Mouse (Mus musculus) neural tube, embryonic 13.5 days (tissue): ENCODE data around the gene Pkp3. TPM values are rescaled to one million over a fixed set of nuclear protein-coding genes. Genes with fewer than 3 reads are reported as not detected.
A peak's percentile ranks its signal among the peaks of the same experiment; 100 is the strongest.

Source experiments
- ATAC-seq: fragments of 200-750 bp; cut with Nextera tagmentation; 2 replicates; pipeline ENCODE4 v1.8.0; 2017; ENCODE audit warnings: low read depth, mild to moderate bottlenecking, moderate TSS enrichment, moderate library complexity
- H3K27ac ChIP-seq: fragments of 300-500 bp; sonication (generic); replicated peaks from 2 replicates; pipeline ENCODE4 v1.5.1; 2015; ENCODE audit warnings: moderate library complexity, mild to moderate bottlenecking, inconsistent platforms
- H3K27me3 ChIP-seq: fragments of 300-500 bp; sonication (generic); 2 replicates; pipeline ENCODE4 v1.6.1; 2015; ENCODE audit warnings: mild to moderate bottlenecking, inconsistent platforms
- H3K36me3 ChIP-seq: fragments of 300-500 bp; sonication (generic); 2 replicates; pipeline ENCODE4 v1.6.1; 2015; ENCODE audit warnings: mild to moderate bottlenecking, inconsistent platforms
- H3K4me1 ChIP-seq: fragments of 300-500 bp; sonication (generic); replicated peaks from 2 replicates; pipeline ENCODE4 v1.6.1; 2015; ENCODE audit warnings: inconsistent platforms
- H3K4me2 ChIP-seq: fragments of 300-500 bp; sonication (generic); 2 replicates; pipeline ENCODE4 v1.6.1; 2015; ENCODE audit warnings: inconsistent platforms, mild to moderate bottlenecking, moderate library complexity
- H3K4me3 ChIP-seq: fragments of 300-500 bp; sonication (generic); 2 replicates; pipeline ENCODE4 v1.5.1; 2015; ENCODE audit warnings: mild to moderate bottlenecking, inconsistent platforms
- H3K9ac ChIP-seq: fragments of 300-500 bp; sonication (generic); 2 replicates; pipeline ENCODE4 v1.6.1; 2015; ENCODE audit warnings: moderate library complexity, mild to moderate bottlenecking, inconsistent platforms
- H3K9me3 ChIP-seq: fragments of 300-500 bp; sonication (generic); 2 replicates; pipeline ENCODE4 v1.6.1; 2016; ENCODE audit warnings: inconsistent platforms
- WGBS: fragments of 180-500 bp; shearing (Covaris S2); methylation state at CpG from one replicate; pipeline ENCODE4 v1.1.7; 2015; 5-methylcytosine and 5-hydroxymethylcytosine counted together
- polyA plus RNA-seq: library from polyadenylated mRNA; unstranded; fragments of >200 nt; fragmentation: Nextera tagmentation; extraction: Ambion mirVana; gene quantifications from 2 replicates; pipeline ENCODE4 v1.2.1, GENCODE M21; 2015

Gene Pkp3
- polyA plus RNA-seq, 1 experiment from 2014 or later = 0.38 TPM

DNA sequence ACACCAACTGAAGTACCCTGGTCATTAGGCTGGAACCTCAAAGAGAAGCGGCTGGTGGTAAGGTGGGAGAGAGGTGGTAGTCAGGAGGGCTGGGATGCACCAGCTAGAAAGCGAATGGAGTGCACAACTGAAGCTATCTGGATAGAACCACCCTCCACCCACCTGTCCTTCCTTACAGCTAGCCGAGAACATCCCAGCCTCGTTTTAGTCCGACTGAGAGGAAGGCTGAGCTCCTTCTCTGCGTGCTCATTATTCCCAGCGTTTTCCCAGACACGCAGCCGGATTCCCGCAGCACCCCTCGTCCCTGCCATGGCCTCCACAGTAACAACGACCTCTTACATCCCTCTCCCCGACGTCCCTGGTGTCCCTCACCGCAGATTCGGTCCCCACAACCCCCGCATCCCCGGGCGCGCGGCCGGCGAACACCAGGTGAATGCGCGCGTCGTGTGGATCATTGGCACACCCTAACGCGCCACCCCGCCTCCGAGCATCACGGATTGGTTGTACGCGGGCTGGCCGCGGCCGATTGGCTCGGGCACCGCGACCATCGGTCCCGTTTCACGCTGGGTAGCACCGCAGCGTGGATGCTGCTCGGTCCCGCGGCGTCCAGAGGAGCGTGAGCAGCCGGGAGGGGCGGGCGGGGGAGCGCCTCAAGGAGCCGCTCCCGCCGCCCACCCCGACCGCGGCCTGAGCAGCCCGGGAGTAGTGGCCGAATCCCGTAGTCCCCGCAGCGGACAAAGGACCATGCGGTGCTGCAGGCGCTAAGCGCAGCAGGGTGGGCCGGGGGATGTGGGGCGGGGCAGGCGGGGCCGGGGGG, 17.4 kb upstream of the Pkp3 start, which contains the start of gene B4galnt4:
Gene B4galnt4, plus strand, starts transcription at position 679 of the 817 bp plus-strand sequence.
- H3K4me2 ChIP-seq = peak within 1 kb of the TSS; percentile 75
- peaks cover 26% of the 10 kb centered on the region for H3K36me3 ChIP-seq
- under 1% methylated on average over 68 of the region's 72 CpGs for WGBS
- H3K27ac ChIP-seq = peak within 1 kb of the TSS; percentile 94
- peaks cover 38% of the 10 kb centered on the region for H3K4me1 ChIP-seq
- peak within 1 kb of the TSS; percentile 98 for H3K9ac ChIP-seq
- peak within 1 kb of the TSS; percentile 90 for H3K4me3 ChIP-seq
- H3K9me3 ChIP-seq = no peaks in the 10 kb centered on the region
- no peaks in the 10 kb centered on the region for H3K27me3 ChIP-seq
- ATAC-seq = peak; percentile 99

DNA sequence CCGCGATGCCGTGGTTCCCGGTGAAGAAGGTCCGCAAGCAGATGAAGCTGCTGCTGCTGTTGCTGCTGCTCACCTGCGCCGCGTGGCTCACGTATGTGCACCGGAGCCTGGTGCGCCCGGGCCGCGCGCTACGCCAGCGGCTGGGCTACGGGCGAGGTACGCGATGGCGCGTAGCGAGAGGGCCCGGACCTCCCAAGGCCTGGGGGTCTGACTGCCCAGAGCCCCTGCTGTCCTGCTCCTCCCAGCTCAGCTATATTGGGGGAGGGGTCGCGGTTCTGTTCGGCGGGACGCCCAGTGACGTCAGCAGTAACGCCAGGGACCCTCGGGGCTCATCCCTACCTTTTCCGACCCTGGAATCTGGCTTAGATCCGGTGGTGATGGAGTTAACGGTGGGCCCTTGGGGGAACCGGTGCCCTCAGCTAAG, 16.7 kb upstream of the Pkp3 start:
- peak overlapping the region; percentile 90 for H3K4me3 ChIP-seq
- H3K27ac ChIP-seq = peak overlapping the region; percentile 94
- peaks cover 29% of the 10 kb centered on the region for H3K36me3 ChIP-seq
- H3K4me1 ChIP-seq = peaks cover 38% of the 10 kb centered on the region
- peak; percentile 74 for ATAC-seq
- peak overlapping the region; percentile 98 for H3K9ac ChIP-seq
- WGBS = under 1% methylated on average over 37 of the region's 37 CpGs
- H3K27me3 ChIP-seq = no peaks in the 10 kb centered on the region
- H3K4me2 ChIP-seq = peak overlapping the region; percentile 75
- no peaks in the 10 kb centered on the region for H3K9me3 ChIP-seq

DNA sequence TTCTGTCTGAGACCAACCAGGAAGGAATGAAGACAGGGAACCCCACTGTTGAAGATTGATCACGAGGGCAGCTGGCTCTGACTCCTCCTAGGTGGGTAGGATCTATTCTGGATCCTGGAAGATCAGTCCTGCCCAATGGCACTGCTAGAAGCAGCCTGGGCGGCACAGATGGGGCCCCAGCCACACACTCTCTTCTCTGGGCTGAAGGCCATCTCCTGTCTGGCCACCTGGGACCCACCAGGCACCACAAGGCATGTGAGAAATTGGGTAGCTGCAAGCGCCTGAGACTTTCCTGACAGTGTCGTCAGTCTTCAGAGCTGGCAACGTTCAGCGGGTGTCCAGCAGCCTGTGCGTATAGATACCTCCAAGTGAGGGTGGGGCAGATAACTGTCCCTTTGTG, 15.5 kb upstream of the Pkp3 start:
- H3K9me3 ChIP-seq = no peaks in the 10 kb centered on the region
- peaks cover 38% of the 10 kb centered on the region for H3K4me1 ChIP-seq
- peaks cover 41% of the 10 kb centered on the region for H3K36me3 ChIP-seq
- 69% methylated on average over 7 of the region's 7 CpGs for WGBS
- peak overlapping the region; percentile 98 for H3K9ac ChIP-seq
- no peak overlapping the region for H3K27ac ChIP-seq
- H3K4me3 ChIP-seq = peak overlapping the region; percentile 90; the same call in 1 of the 2 replicates
- no peak for ATAC-seq
- no peaks in the 10 kb centered on the region for H3K27me3 ChIP-seq
- H3K4me2 ChIP-seq = peak overlapping the region; percentile 75

DNA sequence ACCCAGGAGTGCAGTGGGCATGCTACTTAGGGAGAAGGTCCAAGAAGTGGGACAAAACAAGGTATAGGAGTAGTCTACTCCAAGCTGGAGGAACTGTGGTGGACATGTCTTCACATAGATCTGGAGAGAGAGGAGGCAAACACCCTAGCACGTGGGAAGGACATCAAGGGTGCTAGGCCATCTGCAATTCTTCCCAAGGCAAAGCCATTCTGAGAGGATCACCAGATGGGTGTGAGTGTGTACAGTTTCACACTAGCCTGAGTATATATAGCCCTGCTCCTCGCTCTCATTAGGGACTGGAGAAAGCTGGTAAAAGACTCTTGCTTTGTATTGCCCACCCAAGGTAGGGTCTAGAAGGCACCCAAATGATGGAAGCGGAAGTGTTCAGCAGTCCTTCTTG, 14.7 kb upstream of the Pkp3 start:
- H3K36me3 ChIP-seq = peaks cover 50% of the 10 kb centered on the region
- ATAC-seq = no peak
- 82% methylated on average over 3 of the region's 3 CpGs for WGBS

DNA sequence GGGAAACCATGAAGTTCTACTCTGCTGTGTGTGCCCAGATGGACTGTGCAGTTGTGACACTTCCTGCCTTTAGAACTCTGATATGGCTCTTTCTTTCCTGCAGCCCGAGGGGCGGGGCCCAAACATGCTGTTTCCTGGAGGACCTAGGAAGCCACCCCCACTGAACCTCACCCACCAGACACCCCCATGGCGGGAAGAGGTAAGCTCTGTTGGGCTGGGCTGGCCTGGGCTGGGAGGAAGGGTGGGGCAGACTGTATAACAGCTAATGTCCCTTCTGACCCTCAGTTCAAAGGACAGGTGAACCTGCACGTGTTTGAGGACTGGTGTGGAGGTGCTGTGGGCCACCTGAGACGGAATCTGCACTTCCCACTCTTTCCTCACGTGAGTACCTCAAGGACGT, 13.8 kb upstream of the Pkp3 start:
- H3K9me3 ChIP-seq = no peaks in the 10 kb centered on the region
- H3K4me2 ChIP-seq = no peak overlapping the region
- no peak overlapping the region for H3K27ac ChIP-seq
- no peaks in the 10 kb centered on the region; the same call in 1 of the 2 replicates for H3K27me3 ChIP-seq
- peaks cover 38% of the 10 kb centered on the region for H3K4me1 ChIP-seq
- WGBS = 91% methylated on average over 7 of the region's 7 CpGs
- no peak for ATAC-seq
- no peak overlapping the region for H3K9ac ChIP-seq
- H3K36me3 ChIP-seq = peaks cover 56% of the 10 kb centered on the region
- H3K4me3 ChIP-seq = no peak overlapping the region

More for the DNA sequence above, 14.7 kb upstream of the Pkp3 start:
- no peak overlapping the region for H3K27ac ChIP-seq
- peaks cover 38% of the 10 kb centered on the region for H3K4me1 ChIP-seq
- no peak overlapping the region for H3K4me2 ChIP-seq
- H3K9me3 ChIP-seq = no peaks in the 10 kb centered on the region
- 0 out of 2 replicates have a peak overlapping the region, but pooled peaks have one; percentile 23 for H3K9ac ChIP-seq
- H3K27me3 ChIP-seq = no peaks in the 10 kb centered on the region
- no peak overlapping the region for H3K4me3 ChIP-seq

DNA sequence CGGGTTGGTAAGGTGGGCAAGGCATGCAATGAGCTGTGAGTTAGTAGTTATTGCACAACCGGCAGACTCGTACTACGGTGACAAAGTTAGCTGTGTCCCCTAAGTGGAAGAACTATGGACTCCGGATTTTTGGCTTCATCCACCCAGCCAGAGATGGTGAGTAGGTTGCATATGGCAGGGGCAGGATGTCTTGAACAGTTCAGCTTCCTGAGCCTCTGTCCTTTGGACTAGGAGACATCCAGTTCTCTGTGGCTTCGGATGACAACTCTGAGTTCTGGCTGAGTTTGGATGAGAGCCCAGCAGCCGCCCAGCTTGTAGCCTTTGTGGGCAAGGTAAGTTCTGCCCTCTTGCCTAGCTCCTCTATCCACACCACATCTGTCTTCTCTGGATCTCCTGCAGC, 13.4 kb upstream of the Pkp3 start:
- Histone ChIP-seq H3K36me3 (peaks cover 56% of the 10 kb centered on the region), H3K4me2 (no peak overlapping the region), H3K9ac (no peak overlapping the region), H3K4me3 (no peak overlapping the region), H3K4me1 (peaks cover 35% of the 10 kb centered on the region), H3K27me3 (no peaks in the 10 kb centered on the region; the same call in 1 of the 2 replicates), H3K27ac (no peak overlapping the region), H3K9me3 (no peaks in the 10 kb centered on the region)
- 90% methylated on average over 7 of the region's 7 CpGs for WGBS
- no peak for ATAC-seq

DNA sequence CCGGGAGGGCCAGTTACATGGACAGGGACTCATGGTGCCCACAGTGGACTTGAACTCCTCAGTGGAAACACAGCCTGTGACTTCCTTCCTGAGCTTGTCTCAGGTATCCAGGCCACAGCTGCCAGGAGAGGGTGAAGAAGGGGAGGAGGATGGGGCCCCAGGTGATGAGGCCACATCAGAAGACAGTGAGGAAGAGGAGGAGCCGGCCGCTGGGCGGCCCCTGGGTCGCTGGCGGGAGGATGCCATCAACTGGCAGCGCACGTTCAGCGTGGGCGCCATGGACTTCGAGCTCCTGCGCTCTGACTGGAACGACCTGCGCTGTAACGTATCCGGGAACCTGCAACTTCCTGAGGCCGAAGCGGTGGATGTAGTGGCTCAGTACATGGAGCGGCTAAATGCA, 9.7 kb upstream of the Pkp3 start:
- Histone ChIP-seq H3K4me3 (no peak overlapping the region), H3K27me3 (peaks cover 17% of the 10 kb centered on the region), H3K9me3 (no peaks in the 10 kb centered on the region), H3K9ac (no peak overlapping the region), H3K36me3 (peaks cover 56% of the 10 kb centered on the region), H3K4me1 (peaks cover 24% of the 10 kb centered on the region), H3K4me2 (no peak overlapping the region), H3K27ac (no peak overlapping the region)
- WGBS = 75% methylated on average over 19 of the region's 19 CpGs
- ATAC-seq = no peak

DNA sequence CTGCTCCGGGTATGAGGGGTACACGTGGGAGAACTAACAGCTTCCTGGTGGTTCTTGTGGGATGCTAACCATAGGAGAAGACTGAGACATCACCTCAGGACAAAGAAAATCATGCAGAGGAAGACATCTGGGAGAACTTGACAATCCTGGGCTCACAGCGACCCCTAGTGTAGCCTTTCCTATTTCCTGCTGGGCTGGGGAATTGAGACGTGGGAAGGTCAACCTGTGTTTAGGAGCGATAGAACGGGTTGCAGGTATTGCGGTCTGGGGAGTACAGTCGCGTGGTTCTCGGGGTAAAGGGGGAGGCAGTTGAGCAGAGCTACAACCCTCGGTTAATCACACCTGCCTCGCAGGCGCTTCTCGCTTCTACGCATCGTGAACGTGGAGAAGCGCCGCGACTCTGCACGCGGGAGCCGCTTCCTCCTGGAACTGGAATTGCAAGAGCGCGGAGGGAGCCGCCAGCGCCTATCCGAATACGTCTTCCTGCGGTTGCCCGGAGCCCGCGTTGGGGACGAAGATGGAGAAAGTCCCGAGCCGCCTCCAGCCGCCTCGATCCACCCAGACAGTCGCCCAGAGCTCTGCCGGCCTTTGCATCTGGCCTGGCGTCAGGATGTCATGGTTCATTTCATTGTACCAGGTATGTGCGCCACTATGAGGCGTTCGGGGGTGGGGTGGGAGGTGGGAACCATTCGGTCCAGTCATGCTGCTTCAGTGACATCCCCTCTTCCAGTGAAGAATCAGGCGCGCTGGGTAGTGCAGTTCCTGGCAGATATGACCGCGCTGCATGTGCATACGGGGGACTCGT, 7.8 kb upstream of the Pkp3 start:
- peaks cover 21% of the 10 kb centered on the region for H3K4me1 ChIP-seq
- 1% methylated on average over 51 of the region's 51 CpGs for WGBS
- H3K9me3 ChIP-seq = no peaks in the 10 kb centered on the region
- peak overlapping the region; percentile 90 for H3K27ac ChIP-seq
- peak; percentile 73 for ATAC-seq
- peaks cover 17% of the 10 kb centered on the region for H3K27me3 ChIP-seq
- peak overlapping the region; percentile 78 for H3K9ac ChIP-seq
- peak overlapping the region; percentile 67 for H3K4me2 ChIP-seq
- peaks cover 37% of the 10 kb centered on the region for H3K36me3 ChIP-seq
- peak overlapping the region; percentile 37 for H3K4me3 ChIP-seq

DNA sequence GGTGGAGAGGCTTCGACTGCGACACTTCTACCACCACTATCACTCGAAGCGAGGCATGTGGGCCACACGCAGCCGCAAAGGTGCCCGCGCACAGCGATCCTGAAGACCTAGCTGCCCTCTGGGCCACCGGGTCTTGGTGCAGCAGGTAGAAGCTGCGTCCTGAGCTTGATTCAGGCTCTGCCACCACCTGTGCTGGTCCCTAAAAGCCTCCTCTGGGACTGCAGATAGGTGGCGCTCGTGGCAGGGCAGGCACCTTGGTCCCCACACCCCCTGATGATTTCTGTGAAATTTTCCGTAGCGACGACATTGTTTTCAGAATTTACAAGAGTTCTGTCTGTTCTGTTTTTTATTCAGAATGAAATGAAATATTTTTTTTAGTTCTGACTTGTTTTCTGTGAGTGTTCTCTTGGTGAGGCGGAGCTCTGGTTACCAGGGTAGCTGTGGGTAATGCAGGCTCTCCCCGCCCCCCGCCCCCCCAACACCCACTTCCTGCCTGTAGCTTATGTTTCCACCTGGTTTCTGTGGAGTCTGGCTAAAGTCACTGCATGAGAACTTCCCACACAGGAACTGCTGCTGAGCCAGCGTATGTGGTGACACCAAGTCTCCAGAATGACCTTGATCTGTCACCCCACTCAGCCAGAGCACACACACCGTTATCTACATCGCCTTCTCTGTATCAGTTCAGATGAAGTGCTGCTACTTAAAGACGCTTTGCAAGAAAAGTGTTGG, 5.8 kb upstream of the Pkp3 start:
- no peak overlapping the region for H3K9ac ChIP-seq
- H3K4me3 ChIP-seq = no peak overlapping the region
- H3K9me3 ChIP-seq = no peaks in the 10 kb centered on the region
- WGBS = 37% methylated on average over 23 of the region's 23 CpGs
- ATAC-seq = no peak
- peaks cover 18% of the 10 kb centered on the region for H3K36me3 ChIP-seq
- H3K4me2 ChIP-seq = no peak overlapping the region
- no peak overlapping the region for H3K27ac ChIP-seq
- peaks cover 17% of the 10 kb centered on the region for H3K27me3 ChIP-seq
- H3K4me1 ChIP-seq = peaks cover 21% of the 10 kb centered on the region

DNA sequence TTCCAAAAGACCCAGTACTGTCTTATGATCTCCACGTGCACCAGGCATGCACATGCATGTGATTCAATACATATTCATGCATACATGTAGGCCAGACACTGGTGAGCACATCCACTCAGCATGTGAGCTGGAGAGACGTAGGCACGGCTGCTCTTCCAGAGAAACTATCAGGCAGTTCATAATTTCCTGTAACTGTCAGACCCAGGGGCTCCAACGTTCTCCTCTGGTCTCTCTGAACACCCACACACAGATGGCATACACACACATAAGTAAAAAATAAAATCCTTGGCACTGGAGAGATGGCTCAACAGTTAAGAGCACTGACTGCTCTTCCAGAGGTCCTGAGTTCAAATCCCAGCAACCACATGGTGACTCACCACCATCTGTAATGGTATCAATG, 4.2 kb upstream of the Pkp3 start:
- Histone ChIP-seq H3K9me3 (no peaks in the 10 kb centered on the region), H3K4me2 (no peak overlapping the region), H3K27ac (no peak overlapping the region), H3K4me1 (peaks cover 21% of the 10 kb centered on the region), H3K27me3 (peaks cover 17% of the 10 kb centered on the region), H3K9ac (no peak overlapping the region), H3K36me3 (0 out of 2 replicates have a peak, but pooled peaks cover 2% of the 10 kb centered on the region), H3K4me3 (no peak overlapping the region)
- WGBS = 81% methylated on average over 4 of the region's 4 CpGs
- ATAC-seq = no peak

DNA sequence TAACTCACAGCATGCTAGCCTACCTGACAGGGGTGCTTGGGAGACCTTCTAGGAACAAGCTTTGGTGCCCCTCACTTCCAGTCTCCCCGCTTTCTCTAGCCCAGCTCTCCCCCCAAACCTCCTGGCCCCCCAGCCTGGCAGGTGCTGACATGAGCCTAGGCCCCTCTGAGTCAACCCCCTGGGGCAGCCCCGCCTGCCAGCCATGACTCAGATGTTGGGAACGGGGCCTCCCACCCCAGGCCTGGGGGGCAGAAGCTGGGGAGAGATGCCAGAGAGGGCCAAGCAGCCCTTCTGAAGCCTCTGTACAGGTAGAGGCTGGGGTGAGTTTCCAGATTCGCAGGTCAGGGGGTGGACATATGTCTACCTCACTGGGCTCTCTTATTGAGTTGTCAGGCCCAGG, 858 bp downstream of the Pkp3 start:
- H3K9me3 ChIP-seq = no peaks in the 10 kb centered on the region
- no peak overlapping the region for H3K27ac ChIP-seq
- no peaks in the 10 kb centered on the region for H3K4me1 ChIP-seq
- no peak overlapping the region for H3K9ac ChIP-seq
- H3K4me2 ChIP-seq = no peak overlapping the region
- H3K27me3 ChIP-seq = peaks cover 14% of the 10 kb centered on the region
- no peak overlapping the region for H3K4me3 ChIP-seq
- no peaks in the 10 kb centered on the region for H3K36me3 ChIP-seq
- no peak for ATAC-seq
- 79% methylated on average over 4 of the region's 4 CpGs for WGBS
